ENCODE assay signal across 8 mouse cellular contexts in genomic region chr12:52001544-52001943, GRCm38 (mm10). TPM values are rescaled to one million over a fixed set of nuclear protein-coding genes. Genes with fewer than 3 reads are reported as not detected.
A peak's percentile ranks its signal among the peaks of the same experiment; 100 is the strongest.
DNase-seq lines count a peak whose midpoint lies in the region; ATAC-seq and TF ChIP-seq lines count a peak whose summit lies in the region.
"Had no signal": no experiment of that assay in that cellular context is flagged by ENCODE, and none has a peak within 500 bp of the region (broad histone marks: within the 10 kb centered on the region; RNA-seq: fewer than 3 reads in every experiment).

No protein-coding gene starts in this region.

- peak; percentile 34; the same call in 1 of the 2 replicates for ATAC-seq in heart, postnatal 0 days (ENCODE audit: insufficient read depth, low read depth)
- peak; percentile 67 for ATAC-seq in megakaryocyte progenitor cell, adult 5-6 weeks (replicated peaks; ENCODE audit: poor library complexity)

- TF ChIP-seq EP300 in heart, postnatal 0 days (IDR thresholded peaks at IDR 0.05; ENCODE audit: low read depth): no peak

- no peaks in the 10 kb centered on the region for H3K4me1 ChIP-seq in heart, postnatal 0 days (ENCODE audit: control insufficient read depth, insufficient read depth)

- peak; percentile 84 for TF ChIP-seq CTCF in heart, postnatal 0 days (IDR thresholded peaks at IDR 0.05; ENCODE audit: low read depth)

- no peaks in the 10 kb centered on the region for H3K9me3 ChIP-seq in heart, postnatal 0 days (replicated peaks; ENCODE audit: control insufficient read depth, low read length)
- H3K9me3 ChIP-seq: limb, embryonic 13.5 days had no signal

- peaks cover 28% of the 10 kb centered on the region for H3K36me3 ChIP-seq in heart, postnatal 0 days (replicated peaks; ENCODE audit: control insufficient read depth, insufficient read depth, low read length)

- H3K4me3 ChIP-seq in heart, postnatal 0 days (ENCODE audit: low read depth, low read length): no peak overlapping the region
- H3K4me3 ChIP-seq: limb, embryonic 13.5 days had no signal

- no peak overlapping the region for H3K9ac ChIP-seq in heart, postnatal 0 days (replicated peaks; ENCODE audit: low read depth, low read length)
- H3K9ac ChIP-seq: limb, embryonic 13.5 days had no signal

- DNase-seq in ES-CJ7 (ENCODE audit: low read depth, low spot score): peak; percentile 58
- DNase-seq in adipocyte (ENCODE audit: low spot score): peak; percentile 86
- DNase-seq in embryo, embryonic 11.5 days (ENCODE audit: low read depth, low spot score): peak; percentile 50
- DNase-seq in heart, postnatal 0 days (ENCODE audit: low spot score): peak; percentile 78
- DNase-seq in layer of hippocampus, adult 8-10 months (ENCODE audit: low spot score in 2 of 2): peak; percentile 51 to 62
- peak; percentile 41 for DNase-seq in right cerebral cortex, postnatal 4 days

- 7% methylated on average over 4 of the region's 4 CpGs for WGBS in heart, postnatal 0 days

- H3K27me3 ChIP-seq in heart, postnatal 0 days (ENCODE audit: control insufficient read depth, insufficient read depth, low read length): no peaks in the 10 kb centered on the region
- H3K27me3 ChIP-seq: limb, embryonic 13.5 days had no signal

- no peak overlapping the region for H3K4me2 ChIP-seq in heart, postnatal 0 days (ENCODE audit: low read depth, low read length)
- H3K4me2 ChIP-seq: limb, embryonic 13.5 days had no signal

- no peak overlapping the region for H3K27ac ChIP-seq in heart, postnatal 0 days (ENCODE audit: low read depth)
- H3K27ac ChIP-seq: limb, embryonic 13.5 days had no signal

RNA-seq across cellular contexts. Expression of gene Dtd2, which starts 4.8 kb away (rescaled TPM):
- 20.3 and 25.8 TPM in 2 replicates for total RNA-seq in heart, postnatal 0 days (2014; rRNA removed; ENCODE audit: low replicate concordance)
- 23.6 and 24.7 TPM in 2 replicates for polyA plus RNA-seq in heart, postnatal 0 days (2015; fragmentation: Nextera tagmentation; extraction: Ambion mirVana)
- 10 to 100 TPM in 1 of 4 experiments, 1 to 10 TPM in 3; 8.1 to 12.5 (median 9.5) TPM for total RNA-seq in layer of hippocampus, adult 8-10 months (2022)
- total RNA-seq in megakaryocyte progenitor cell, adult 5-6 weeks (2015): 15.8 and 18.6 TPM in 2 replicates
- total RNA-seq in megakaryocyte progenitor cell, adult 5-6 weeks (2017): 15.8 and 16.2 TPM in 2 replicates

RNA-seq across cellular contexts. Expression of gene Gpr33, which starts 26.3 kb away (rescaled TPM):
- not detected in 2 replicates for total RNA-seq in heart, postnatal 0 days (2014; rRNA removed; ENCODE audit: low replicate concordance)
- not detected in 2 replicates for polyA plus RNA-seq in heart, postnatal 0 days (2015; fragmentation: Nextera tagmentation; extraction: Ambion mirVana)
- not detected for total RNA-seq in layer of hippocampus, adult 8-10 months (2022)
- not detected in 2 replicates for total RNA-seq in megakaryocyte progenitor cell, adult 5-6 weeks (2015)
- total RNA-seq in megakaryocyte progenitor cell, adult 5-6 weeks (2017): not detected in 2 replicates
- polyA plus RNA-seq: limb, embryonic 13.5 days had no signal

RNA-seq across cellular contexts. Expression of gene Heatr5a, which starts 30.4 kb away (rescaled TPM):
- 19.0 and 41.9 TPM in 2 replicates for total RNA-seq in heart, postnatal 0 days (2014; rRNA removed; ENCODE audit: low replicate concordance)
- polyA plus RNA-seq in heart, postnatal 0 days (2015; fragmentation: Nextera tagmentation; extraction: Ambion mirVana): 3.1 and 3.7 TPM in 2 replicates
- total RNA-seq in layer of hippocampus, adult 8-10 months (2022): 10 to 100 TPM in 3 of 4 experiments, 1 to 10 TPM in 1; 8.0 to 12.4 (median 11.2) TPM
- 27.8 and 43.7 TPM in 2 replicates for total RNA-seq in megakaryocyte progenitor cell, adult 5-6 weeks (2015)
- total RNA-seq in megakaryocyte progenitor cell, adult 5-6 weeks (2017): 21.2 and 30.0 TPM in 2 replicates
